Mouse (Mus musculus): ENCODE measurements around the gene Trpt1. TPM values are rescaled to one million over a fixed set of nuclear protein-coding genes. Genes with fewer than 3 reads are reported as not detected.

Gene Trpt1
- polyA plus RNA-seq, 1 experiment from 2014 or later = 12.1 TPM

DNA sequence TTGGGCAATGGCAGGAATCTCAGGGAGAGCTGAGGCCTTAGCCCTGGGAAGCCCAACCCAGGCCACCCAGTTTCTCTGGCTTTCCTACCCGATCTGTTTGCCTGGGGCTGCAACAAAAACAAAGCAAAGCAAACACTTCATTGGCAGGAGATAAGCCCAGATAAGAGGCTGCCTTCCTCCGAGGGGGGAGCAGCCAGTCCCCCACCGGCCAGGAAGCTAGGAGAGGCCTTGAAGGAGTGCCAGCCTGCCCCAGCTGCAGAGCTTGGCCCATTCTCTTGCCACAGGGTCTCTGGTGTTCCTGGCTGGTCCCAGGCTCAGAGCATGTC lies 43.3 kb upstream of the Trpt1 start:
- H3K27ac ChIP-seq (ENCODE audit: low read depth, low read length) = peak overlapping the region; percentile 98; the same call in 1 of the 2 replicates

DNA sequence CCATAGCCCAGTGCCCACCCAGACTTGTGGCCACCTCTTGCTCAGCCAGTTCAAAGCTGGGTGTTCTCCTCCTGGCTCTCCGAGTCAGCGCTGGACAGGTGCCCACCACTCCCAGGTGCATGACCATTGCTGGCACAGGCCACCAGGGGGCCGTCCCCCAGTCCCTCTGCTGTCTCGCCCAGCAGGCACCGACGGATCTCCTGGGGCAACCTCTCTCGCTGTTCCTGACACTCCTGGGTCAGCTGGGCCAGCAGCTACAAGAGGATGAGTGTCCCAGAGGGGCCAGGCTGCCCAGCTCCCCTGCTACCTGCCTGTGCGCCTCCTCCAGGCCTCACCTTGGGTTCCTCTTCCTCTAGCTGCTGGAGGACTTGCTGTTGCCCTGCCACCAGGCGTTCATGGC lies 41.9 kb upstream of the Trpt1 start:
- H3K9ac ChIP-seq (ENCODE audit: low read depth, low read length) = no peak overlapping the region
- peaks cover 55% of the 10 kb centered on the region for H3K36me3 ChIP-seq (ENCODE audit: control insufficient read depth, insufficient read depth, low read length)
- no peak overlapping the region for H3K27ac ChIP-seq (ENCODE audit: low read depth, low read length)
- H3K4me3 ChIP-seq (ENCODE audit: low read length) = no peak overlapping the region
- H3K27me3 ChIP-seq (ENCODE audit: control insufficient read depth, insufficient read depth, low read length) = no peaks in the 10 kb centered on the region
- H3K9me3 ChIP-seq (ENCODE audit: control insufficient read depth, low read length) = no peaks in the 10 kb centered on the region
- no peak for ATAC-seq (ENCODE audit: low FRiP score, low TSS enrichment)
- peaks cover 15% of the 10 kb centered on the region for H3K4me1 ChIP-seq (ENCODE audit: control insufficient read depth, insufficient read depth, low read length)
- WGBS = 54% methylated on average over 9 of the region's 9 CpGs
- H3K4me2 ChIP-seq (replicated peaks; ENCODE audit: low read depth, low read length) = no peak overlapping the region

More for the DNA sequence above, 43.3 kb upstream of the Trpt1 start:
- Histone ChIP-seq H3K36me3 (ENCODE audit: control insufficient read depth, insufficient read depth, low read length) (peaks cover 43% of the 10 kb centered on the region), H3K9ac (ENCODE audit: low read depth, low read length) (no peak overlapping the region; the same call in 1 of the 2 replicates), H3K4me3 (ENCODE audit: low read length) (peak overlapping the region; percentile 65; the same call in 1 of the 2 replicates), H3K4me1 (ENCODE audit: control insufficient read depth, insufficient read depth, low read length) (peaks cover 15% of the 10 kb centered on the region), H3K9me3 (ENCODE audit: control insufficient read depth, low read length) (no peaks in the 10 kb centered on the region), H3K27me3 (ENCODE audit: control insufficient read depth, insufficient read depth, low read length) (no peaks in the 10 kb centered on the region), H3K4me2 (replicated peaks; ENCODE audit: low read depth, low read length) (peak overlapping the region; percentile 93)
- no peak for ATAC-seq (ENCODE audit: low FRiP score, low TSS enrichment)
- 13% methylated on average over 3 of the region's 3 CpGs for WGBS

DNA sequence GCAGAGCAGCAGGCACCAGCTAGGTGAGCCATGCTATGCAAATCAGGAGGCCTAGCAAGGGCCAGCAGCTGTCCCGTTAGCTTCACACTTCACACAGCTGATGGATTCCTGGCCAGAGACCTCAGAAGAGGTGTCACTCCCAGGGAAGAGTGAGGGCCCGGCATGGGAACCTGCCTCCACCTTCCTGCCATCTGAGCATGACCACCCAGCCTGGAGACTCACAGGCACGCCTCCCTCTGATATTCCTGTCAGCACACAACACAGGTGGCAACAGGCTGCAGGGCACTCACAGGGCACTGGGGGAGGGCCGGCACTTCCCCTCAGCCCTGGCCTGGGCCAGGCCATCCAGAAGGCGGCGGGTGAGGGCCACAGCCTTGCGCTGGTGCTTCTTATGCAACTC lies 40.5 kb upstream of the Trpt1 start:
- ATAC-seq (ENCODE audit: low FRiP score, low TSS enrichment) = no peak
- Histone ChIP-seq H3K9me3 (ENCODE audit: control insufficient read depth, low read length) (no peaks in the 10 kb centered on the region), H3K4me2 (replicated peaks; ENCODE audit: low read depth, low read length) (no peak overlapping the region), H3K27me3 (ENCODE audit: control insufficient read depth, insufficient read depth, low read length) (no peaks in the 10 kb centered on the region), H3K4me1 (ENCODE audit: control insufficient read depth, insufficient read depth, low read length) (peaks cover 11% of the 10 kb centered on the region), H3K4me3 (ENCODE audit: low read length) (no peak overlapping the region), H3K36me3 (ENCODE audit: control insufficient read depth, insufficient read depth, low read length) (peaks cover 69% of the 10 kb centered on the region), H3K9ac (ENCODE audit: low read depth, low read length) (no peak overlapping the region), H3K27ac (ENCODE audit: low read depth, low read length) (no peak overlapping the region)
- 81% methylated on average over 7 of the region's 7 CpGs for WGBS

DNA sequence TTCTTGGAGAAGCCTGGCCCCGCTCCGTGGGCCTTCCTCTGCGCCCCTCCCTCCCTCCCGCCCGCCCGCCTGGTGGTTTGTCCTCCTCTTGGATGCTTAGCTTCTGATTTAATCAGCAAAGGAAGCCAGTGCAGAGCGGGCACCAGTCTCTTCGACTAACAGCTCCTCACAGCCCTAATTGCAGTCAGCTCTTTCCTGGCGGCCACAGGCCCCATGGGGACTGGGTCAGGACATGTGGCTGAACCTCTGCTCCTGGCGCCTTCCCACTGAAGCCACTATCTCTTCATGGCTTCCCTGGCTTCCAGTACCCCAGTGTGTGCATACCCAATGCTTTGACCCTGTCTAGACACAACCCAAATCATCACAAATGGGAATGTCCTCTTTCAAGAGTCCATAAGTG lies 39.5 kb upstream of the Trpt1 start:
- Histone ChIP-seq H3K4me1 (ENCODE audit: control insufficient read depth, insufficient read depth, low read length) (peaks cover 11% of the 10 kb centered on the region), H3K36me3 (ENCODE audit: control insufficient read depth, insufficient read depth, low read length) (peaks cover 72% of the 10 kb centered on the region), H3K27ac (ENCODE audit: low read depth, low read length) (no peak overlapping the region), H3K4me3 (ENCODE audit: low read length) (no peak overlapping the region), H3K4me2 (replicated peaks; ENCODE audit: low read depth, low read length) (no peak overlapping the region), H3K27me3 (ENCODE audit: control insufficient read depth, insufficient read depth, low read length) (no peaks in the 10 kb centered on the region), H3K9me3 (ENCODE audit: control insufficient read depth, low read length) (no peaks in the 10 kb centered on the region), H3K9ac (ENCODE audit: low read depth, low read length) (no peak overlapping the region)
- WGBS = 90% methylated on average over 10 of the region's 10 CpGs
- ATAC-seq (ENCODE audit: low FRiP score, low TSS enrichment) = no peak

DNA sequence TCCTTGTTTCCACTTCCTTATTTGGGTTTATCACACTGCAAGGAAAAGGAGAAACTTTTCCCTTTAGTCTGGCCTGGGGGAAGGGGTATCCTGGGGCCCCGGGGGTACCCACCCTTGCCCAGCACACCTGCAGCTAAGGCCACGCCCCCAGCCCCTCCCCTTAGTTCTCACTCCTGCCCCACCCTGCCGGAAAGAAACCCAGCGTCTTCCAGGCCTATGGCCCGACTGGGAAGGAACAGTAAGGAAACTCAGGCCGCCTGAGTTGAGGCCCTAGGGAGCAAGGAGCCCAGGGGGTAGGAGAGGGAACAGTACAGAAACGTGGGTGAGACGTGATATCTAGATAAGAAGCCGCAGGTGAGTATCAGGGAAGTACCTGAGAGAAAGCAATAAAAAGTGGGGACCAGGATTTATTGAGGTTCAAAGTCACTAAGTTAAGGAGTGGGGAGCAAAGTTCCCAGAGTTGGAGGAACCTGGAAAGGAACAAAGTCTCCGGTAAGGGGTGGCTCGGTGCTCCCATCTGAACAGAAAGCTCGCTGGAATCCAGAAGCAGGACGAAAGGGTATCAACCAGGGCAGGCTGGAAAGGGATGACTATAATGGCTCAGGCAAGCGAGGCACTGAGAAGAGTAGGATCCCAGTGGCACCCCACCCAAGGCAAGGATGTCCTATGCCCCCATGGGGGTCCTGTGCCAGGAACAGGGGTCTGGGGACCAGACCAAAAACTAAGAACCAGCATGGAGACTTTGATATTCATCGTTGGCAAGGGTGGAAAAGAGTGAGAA lies 27.2 kb upstream of the Trpt1 start:
- Histone ChIP-seq H3K27ac (ENCODE audit: low read depth, low read length) (peak overlapping the region; percentile 20; the same call in 1 of the 2 replicates), H3K9ac (ENCODE audit: low read depth, low read length) (peak overlapping the region; percentile 71), H3K27me3 (ENCODE audit: control insufficient read depth, insufficient read depth, low read length) (no peaks in the 10 kb centered on the region), H3K9me3 (ENCODE audit: control insufficient read depth, low read length) (no peaks in the 10 kb centered on the region), H3K36me3 (ENCODE audit: control insufficient read depth, insufficient read depth, low read length) (peaks cover 27% of the 10 kb centered on the region), H3K4me2 (replicated peaks; ENCODE audit: low read depth, low read length) (peak overlapping the region; percentile 80), H3K4me3 (ENCODE audit: low read length) (peak overlapping the region; percentile 64), H3K4me1 (ENCODE audit: control insufficient read depth, insufficient read depth, low read length) (peaks cover 34% of the 10 kb centered on the region)
- ATAC-seq (ENCODE audit: low FRiP score, low TSS enrichment) = 0 out of 2 replicates have a peak, but pooled peaks have one; percentile 5
- 9% methylated on average over 15 of the region's 15 CpGs for WGBS

DNA sequence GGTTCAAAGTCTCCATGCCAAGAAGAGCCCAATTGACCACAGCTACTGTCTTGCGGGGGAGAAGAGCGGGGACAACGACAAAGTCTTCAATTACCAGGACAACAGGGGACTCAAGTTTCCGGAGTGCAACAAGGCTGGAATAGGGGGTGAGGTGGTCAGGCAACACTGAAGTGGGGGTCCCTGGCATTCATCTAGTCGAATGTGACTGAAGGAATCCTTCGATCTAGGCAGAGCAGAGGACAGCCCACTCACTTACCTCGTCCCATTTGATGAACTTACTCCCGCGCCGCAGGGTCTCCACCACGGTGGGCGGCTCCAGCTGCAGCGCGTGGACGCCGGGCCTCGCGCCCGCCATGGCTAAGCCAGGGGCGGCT lies 26.7 kb upstream of the Trpt1 start:
- Histone ChIP-seq H3K27ac (ENCODE audit: low read depth, low read length) (peak overlapping the region; percentile 20; the same call in 1 of the 2 replicates), H3K4me1 (ENCODE audit: control insufficient read depth, insufficient read depth, low read length) (peaks cover 34% of the 10 kb centered on the region), H3K4me3 (ENCODE audit: low read length) (peak overlapping the region; percentile 64), H3K27me3 (ENCODE audit: control insufficient read depth, insufficient read depth, low read length) (no peaks in the 10 kb centered on the region), H3K36me3 (ENCODE audit: control insufficient read depth, insufficient read depth, low read length) (peaks cover 21% of the 10 kb centered on the region), H3K9ac (ENCODE audit: low read depth, low read length) (peak overlapping the region; percentile 71), H3K9me3 (ENCODE audit: control insufficient read depth, low read length) (no peaks in the 10 kb centered on the region), H3K4me2 (replicated peaks; ENCODE audit: low read depth, low read length) (peak overlapping the region; percentile 80)
- WGBS = under 1% methylated on average over 20 of the region's 20 CpGs
- ATAC-seq (ENCODE audit: low FRiP score, low TSS enrichment) = no peak; the same call in 1 of the 2 replicates

DNA sequence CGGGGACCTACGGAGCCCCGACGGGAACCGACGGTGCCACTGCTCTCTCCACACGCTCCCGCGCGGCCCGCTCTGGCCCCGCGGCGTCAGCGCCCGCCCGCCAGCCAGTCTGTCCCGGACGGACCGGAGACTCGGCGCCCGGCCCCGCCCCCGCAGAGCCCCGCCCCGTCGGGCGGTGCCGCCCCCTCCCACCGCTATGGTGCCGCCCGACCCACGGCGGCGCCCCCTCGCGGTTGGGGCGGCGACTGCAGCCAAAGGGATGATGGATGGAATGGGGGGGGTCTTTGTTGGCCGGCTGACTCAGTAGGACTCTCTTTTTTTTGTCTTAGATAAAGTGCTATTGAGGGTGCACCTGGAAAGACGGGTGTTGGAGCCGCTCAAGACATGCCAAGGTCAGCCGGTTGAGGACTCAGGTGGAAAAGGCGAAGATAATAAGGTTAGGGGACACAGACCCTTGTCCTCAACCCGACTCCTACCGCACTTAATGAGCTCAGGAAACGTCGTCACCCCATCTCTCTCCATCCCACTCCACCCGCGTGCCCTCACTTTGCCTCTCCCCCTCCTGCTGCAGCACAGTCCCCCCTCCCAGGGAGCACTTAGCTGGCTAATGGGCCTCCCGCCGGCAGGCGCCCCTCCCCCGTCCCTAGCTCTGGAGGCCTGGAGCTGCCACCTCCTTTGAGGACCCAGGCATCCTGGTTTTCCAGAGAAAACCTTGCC lies 26.1 kb upstream of the Trpt1 start:
- Histone ChIP-seq H3K27ac (ENCODE audit: low read depth, low read length) (no peak overlapping the region; the same call in 1 of the 2 replicates), H3K4me3 (ENCODE audit: low read length) (peak overlapping the region; percentile 64), H3K9ac (ENCODE audit: low read depth, low read length) (peak overlapping the region; percentile 71), H3K9me3 (ENCODE audit: control insufficient read depth, low read length) (no peaks in the 10 kb centered on the region), H3K4me2 (replicated peaks; ENCODE audit: low read depth, low read length) (peak overlapping the region; percentile 80), H3K36me3 (ENCODE audit: control insufficient read depth, insufficient read depth, low read length) (peaks cover 16% of the 10 kb centered on the region), H3K4me1 (ENCODE audit: control insufficient read depth, insufficient read depth, low read length) (peaks cover 34% of the 10 kb centered on the region), H3K27me3 (ENCODE audit: control insufficient read depth, insufficient read depth, low read length) (no peaks in the 10 kb centered on the region)
- ATAC-seq (ENCODE audit: low FRiP score, low TSS enrichment) = peak; percentile 70
- 1% methylated on average over 55 of the region's 55 CpGs for WGBS

DNA sequence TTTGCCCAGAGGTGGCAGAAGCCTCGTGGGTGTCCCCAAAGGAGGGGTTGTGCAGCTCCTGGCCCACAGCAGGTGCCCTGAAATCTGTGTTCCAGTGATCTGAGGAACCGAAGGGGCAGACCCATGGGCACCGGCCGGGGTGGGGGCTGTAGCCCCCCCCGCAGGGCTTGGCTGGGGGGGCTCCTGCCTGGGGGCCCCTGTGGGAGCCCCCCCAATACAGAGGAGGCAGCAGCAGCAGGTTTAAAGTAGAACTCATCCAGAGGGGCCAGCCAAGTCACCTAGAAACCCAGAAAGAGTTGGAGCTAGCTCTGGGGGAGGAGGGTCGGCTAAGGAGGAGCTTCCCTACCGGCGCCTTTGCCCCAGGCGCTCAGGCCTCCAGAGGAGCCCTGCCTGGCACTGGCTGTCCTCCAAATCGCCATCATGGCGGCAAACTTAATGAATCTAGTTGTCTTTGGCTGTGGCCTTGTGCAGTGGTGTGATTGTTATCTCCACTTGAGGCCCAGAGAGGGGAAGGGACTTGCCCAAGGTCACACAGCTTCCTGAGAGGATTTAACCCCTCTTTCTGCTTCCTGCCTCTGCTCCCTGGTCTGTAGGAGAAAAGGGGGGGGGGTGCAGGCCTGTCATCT lies 25.4 kb upstream of the Trpt1 start:
- no peaks in the 10 kb centered on the region for H3K27me3 ChIP-seq (ENCODE audit: control insufficient read depth, insufficient read depth, low read length)
- peak overlapping the region; percentile 80 for H3K4me2 ChIP-seq (replicated peaks; ENCODE audit: low read depth, low read length)
- H3K4me1 ChIP-seq (ENCODE audit: control insufficient read depth, insufficient read depth, low read length) = peaks cover 34% of the 10 kb centered on the region
- H3K9ac ChIP-seq (ENCODE audit: low read depth, low read length) = peak overlapping the region; percentile 42
- H3K36me3 ChIP-seq (ENCODE audit: control insufficient read depth, insufficient read depth, low read length) = peaks cover 10% of the 10 kb centered on the region
- no peak for ATAC-seq (ENCODE audit: low FRiP score, low TSS enrichment)
- peak overlapping the region; percentile 37; the same call in 1 of the 2 replicates for H3K27ac ChIP-seq (ENCODE audit: low read depth, low read length)
- WGBS = 24% methylated on average over 11 of the region's 11 CpGs
- H3K4me3 ChIP-seq (ENCODE audit: low read length) = peak overlapping the region; percentile 64
- no peaks in the 10 kb centered on the region for H3K9me3 ChIP-seq (ENCODE audit: control insufficient read depth, low read length)
